Mouse (Mus musculus): ENCODE results near the gene Foxa3. TPM values are rescaled to one million over a fixed set of nuclear protein-coding genes. Genes with fewer than 3 reads are reported as not detected.

The Foxa3 gene
- total RNA-seq, 2 experiments from 2014 or later: not detected

DNA sequence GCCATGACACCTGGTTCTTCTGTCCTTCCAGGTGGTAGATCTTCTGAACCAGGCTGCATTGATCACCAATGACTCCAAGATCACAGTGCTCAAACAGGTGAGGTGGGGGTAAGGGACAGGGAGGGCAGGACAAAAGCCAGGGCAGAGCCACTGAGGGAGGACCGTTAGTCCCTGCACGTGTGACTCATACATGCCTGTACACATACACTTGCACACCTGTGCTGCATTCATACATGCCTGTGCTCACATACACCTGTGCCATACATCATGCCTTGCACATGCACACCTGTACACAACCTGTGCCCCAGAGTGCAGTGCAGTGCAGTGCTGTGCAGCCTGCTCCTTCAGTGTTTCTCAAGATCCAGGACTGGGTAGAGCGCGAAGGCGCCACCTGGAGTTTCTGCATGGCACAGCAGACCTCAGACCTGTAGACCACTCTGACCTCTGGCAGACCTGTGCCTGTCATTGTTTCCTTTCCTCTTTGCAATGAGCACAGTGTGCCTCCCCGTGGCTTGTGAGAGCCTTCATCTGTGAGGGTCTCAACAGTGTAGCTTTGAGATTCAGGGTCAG, 5.8 kb upstream of the Foxa3 start:
- intact Hi-C loops (cut with DNase I): no loop called here
- peak; percentile 43 to 60 for DNase-seq

DNA sequence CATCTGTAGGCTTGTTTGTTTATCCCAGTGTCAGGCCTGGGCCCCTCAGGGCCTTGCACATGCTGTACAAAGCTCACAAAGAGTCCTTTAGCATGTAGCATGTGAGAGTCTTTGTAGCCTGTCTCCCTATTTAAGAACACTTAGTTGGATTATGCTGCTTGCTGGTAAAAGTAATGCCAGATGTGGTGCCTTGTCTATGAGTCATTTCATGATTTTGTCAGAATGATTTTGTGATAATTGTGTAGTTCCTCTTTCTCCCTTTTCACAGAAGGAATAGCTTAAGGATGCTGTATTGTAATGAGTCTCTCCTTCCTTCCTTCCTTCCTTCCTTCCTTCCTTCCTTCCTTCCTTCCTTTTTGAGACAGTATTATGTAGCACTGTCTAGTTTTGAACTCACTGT, 4.7 kb upstream of the Foxa3 start:
- intact Hi-C loops (cut with DNase I): no loop called here
- DNase-seq: no peak

DNA sequence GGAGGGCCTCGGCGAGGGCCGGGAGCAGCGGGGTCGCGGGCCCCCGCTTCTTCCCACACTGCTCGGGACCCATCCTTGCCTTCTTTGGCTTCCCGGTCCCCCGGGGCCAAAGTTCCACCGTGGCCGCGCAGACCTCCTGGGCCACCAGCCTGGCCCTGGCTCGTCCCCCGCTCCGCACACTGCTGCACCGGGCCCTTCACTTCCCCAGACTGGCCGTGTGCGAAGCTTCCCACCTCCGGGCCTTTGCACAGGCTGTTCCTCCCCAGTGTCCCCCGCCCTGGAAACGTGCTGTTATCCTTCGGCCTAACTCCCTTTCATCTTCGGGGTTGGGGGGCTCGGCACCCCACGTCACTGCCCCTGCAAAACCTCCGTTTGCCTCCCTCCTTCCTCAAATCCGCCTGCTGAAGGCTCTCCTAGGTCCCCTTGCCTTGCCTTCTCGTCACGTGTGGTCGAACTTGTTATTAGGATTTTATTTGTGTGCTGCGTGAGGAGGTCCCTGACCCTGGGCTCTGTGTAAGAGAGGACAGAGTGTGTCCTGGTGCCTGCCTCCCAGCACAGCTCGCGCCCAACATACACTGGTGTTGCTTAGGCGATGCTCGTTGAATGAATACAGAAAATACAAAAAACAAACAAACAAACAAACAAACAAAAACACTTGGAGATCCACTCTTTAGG, 1.4 kb upstream of the Foxa3 start:
- intact Hi-C loops (cut with DNase I): loop anchor here (2.0 kb wide), 1 partner anchor 94 kb away; the partner anchor contains the start of genes Fbxo46 and Gm4969

DNA sequence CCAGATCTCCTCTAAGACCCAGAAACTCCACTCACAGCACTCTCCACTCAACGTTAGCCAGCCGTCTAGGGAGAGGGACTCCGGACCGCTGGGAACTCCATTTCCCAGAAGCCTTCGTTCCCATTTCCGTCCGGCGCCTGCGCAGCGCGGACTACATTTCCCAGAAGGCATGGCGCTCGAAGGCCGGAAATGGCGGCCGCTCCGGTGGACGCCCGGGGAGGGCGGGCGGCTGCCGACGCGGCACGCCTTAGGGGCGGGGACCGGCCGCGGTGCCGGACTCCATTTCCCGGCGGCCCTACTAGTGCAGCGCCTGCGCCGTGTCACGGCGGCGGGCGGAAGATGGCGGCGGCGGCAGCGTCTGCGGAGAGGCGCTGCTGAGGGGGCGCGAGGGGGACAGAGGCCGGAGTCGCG, 763 bp upstream of the Foxa3 start, which contains the start of gene Sympk:
Gene Sympk, plus strand, starts transcription at position 282 of the 411 bp plus-strand sequence.
- intact Hi-C loops (cut with DNase I): loop anchor here (2.0 kb wide), 1 partner anchor 95 kb away; the partner anchor contains the start of genes Fbxo46 and Gm4969
- DNase-seq: peak; percentile 93

More for the DNA sequence above, 1.4 kb upstream of the Foxa3 start:
- peak in 1 of 2 experiments; percentile 23 for DNase-seq

DNA sequence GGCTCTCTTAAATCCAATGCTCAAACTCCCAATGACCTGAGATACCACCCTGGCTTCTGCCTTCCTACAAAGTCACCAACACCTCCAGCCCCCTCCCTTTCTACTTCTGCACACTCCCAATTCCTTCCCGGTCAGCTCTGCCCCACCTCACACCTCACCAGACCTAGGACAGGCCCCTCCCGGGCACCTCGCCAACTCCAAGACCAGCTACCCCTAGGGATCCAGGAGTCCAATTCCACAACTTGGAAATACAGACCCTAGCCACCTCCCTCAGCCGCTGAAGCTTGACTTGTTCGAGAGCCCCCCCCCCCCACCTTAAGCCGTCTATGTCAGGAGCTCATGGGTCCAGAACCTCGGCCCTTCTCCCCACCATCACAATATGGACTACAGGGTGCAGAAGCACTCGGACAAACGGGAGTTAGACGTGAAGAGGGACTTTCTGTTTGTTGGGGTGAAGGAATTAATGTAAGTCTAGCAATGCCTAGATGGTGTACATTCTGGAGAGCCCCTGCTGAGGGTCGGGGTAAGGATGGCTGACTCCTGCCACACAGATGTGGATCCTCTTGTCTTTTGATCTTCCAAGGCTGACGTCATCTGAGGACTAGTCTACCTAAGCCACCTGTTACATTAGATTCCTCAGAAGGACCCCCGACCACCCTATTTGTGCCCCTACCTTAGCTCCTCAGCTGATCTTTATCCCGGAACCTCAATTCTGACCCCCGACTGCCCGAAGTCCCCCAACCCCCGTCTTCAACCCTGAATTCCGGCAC, 964 bp downstream of the Foxa3 start:
- no peak for DNase-seq
- intact Hi-C loops (cut with DNase I): loop anchor here (2.0 kb wide), 1 partner anchor 16 kb away; no protein-coding TSS in a partner anchor

DNA sequence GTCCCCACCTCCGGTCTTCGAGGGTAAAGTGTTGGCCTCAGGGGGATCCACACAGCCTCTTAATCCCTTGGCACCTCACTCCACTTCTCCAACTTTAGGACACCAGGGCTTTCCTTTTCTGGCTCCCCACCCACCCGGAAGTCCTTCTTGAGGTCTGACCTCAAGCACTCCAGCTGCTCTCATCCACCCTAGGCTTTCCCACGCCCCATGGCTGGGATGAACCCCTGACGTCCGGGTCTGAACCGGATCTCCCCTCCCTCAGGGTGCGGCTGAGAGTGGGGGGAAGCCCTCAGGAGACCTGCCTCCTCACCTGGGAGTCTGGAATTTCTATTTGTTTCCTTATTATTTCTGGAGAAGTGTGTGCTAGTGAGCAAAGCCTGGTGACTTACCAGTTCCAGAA, 2.3 kb downstream of the Foxa3 start:
- intact Hi-C loops (cut with DNase I): no loop called here
- no peak for DNase-seq

DNA sequence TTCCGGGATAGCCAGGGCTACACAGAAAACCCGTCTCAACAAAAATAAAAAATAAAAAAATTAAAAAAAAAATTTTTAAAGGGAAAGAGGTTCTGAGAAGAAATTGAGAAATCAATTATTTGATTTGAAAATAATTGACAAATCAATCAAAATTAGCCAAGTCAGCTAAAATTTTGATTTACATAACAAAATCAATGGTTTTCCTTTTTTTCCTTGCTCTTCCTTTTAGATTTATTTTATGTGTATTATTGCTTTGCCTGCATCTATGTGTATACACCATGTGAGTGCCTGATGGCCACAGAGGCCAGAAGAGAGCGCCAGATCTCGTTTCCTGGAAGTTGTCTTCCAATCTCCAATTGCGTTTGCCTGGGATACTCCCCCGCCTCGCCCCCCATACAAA, 5.4 kb downstream of the Foxa3 start:
- no peak for DNase-seq
- intact Hi-C loops (cut with DNase I): no loop called here

DNA sequence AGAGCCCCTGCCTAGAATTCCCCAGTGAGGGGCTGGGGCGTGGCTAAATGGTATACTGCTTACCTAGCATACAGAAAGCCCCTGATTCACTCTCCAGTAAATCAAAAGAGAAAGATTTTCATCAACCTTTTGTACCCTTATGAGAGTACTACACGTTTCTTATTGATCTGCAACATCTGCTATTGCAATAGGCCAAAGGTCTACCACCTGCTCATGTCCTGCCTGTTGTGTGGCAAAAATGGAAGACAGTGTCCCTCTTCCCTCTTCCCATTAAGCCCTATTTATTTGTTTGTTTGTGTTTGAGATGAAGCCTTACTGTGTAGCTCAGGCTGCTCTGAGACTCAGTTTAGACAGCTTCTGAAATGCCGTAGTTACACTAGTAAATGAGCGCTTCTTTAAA, 7.3 kb downstream of the Foxa3 start:
- intact Hi-C loops (cut with DNase I): no loop called here
- DNase-seq: no peak

DNA sequence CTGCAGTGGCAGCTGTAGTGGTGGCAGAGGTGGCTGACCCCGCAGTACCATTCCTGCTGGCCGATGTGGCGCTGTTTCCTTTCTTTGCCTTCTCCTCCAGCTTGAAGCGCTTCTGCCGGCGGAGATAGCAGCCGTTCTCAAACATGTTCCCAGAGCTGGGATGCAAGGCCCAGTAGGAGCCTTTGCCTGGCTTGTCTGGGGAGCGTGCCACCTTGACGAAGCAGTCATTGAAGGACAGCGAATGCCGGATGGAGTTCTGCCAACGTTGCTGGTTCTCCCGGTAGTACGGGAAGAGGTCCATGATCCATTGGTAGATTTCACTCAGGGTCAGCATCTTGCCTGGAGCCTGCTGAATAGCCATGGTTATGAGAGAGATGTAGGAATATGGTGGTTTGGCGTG, 8.9 kb downstream of the Foxa3 start:
- intact Hi-C loops (cut with DNase I): no loop called here
- no peak for DNase-seq

DNA sequence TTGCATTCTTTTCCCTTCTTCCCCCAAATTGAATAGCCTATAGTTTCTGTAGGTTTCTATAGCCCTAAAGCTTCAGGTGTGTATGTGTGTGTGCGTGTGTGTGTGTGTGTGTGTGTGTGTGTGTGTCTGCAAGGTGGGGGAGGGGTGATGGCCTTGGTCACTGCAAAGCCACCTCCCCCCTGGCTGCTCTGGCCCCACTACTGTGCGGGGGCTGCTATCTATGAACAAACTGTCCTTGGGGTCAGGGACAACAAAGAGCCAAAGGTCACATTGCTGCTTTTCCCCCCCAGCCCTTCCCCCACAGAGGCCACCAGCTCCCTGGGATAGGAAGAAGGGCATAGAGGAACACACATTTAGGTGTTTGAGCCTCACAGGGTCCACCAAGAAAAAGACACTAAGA, 10.5 kb downstream of the Foxa3 start:
- no peak for DNase-seq
- intact Hi-C loops (cut with DNase I): no loop called here

DNA sequence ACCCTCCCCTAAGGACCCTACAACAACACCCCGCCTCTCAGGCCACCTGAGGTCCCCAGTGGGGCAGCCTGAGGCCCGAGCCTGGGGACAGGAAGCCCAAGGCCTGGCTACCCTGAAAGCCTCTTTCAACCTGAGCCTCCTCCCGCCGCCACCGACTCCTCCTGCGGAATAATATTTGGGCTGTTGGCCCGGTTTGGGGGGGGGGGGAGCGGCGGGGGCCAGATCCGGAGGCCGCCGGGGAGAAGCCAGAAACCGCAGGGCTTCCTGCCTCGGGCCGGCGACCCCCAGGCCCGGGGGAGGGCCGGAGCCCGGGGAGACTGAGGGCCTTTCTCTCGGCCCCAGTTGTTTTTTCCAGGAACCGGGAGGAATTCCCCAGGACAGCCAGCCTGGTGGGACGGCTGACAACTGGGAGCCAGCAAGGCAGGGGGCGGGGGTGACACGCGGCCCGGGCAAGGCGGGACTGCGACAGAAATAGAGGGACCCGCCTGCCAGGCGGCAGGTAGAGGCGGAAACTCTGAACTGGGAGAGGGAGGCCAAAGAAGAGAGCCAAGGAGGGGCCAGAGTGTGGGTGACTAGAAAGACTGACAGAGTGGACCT, 11.2 kb downstream of the Foxa3 start:
- intact Hi-C loops (cut with DNase I): no loop called here
- peak; percentile 44 to 63 for DNase-seq

DNA sequence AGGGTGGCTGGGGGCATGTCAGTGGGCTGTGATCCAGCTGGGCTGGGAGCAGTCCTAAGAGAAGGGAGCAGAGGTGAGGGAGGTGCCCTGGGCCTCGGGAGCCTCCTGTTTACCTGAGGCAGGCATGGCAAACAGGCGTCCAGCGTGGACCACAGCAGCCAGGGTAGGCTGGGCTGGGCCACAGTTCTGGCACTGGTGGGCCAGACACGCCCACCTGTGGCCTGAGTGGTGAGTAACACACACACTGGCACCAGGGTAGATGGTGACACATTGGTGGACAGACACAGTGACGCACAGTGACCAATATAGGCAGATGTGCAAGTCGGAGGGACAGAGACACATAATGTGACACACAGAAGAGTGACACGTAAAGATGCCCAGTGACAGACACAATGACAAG, 12.8 kb downstream of the Foxa3 start:
- intact Hi-C loops (cut with DNase I): no loop called here
- DNase-seq: no peak

DNA sequence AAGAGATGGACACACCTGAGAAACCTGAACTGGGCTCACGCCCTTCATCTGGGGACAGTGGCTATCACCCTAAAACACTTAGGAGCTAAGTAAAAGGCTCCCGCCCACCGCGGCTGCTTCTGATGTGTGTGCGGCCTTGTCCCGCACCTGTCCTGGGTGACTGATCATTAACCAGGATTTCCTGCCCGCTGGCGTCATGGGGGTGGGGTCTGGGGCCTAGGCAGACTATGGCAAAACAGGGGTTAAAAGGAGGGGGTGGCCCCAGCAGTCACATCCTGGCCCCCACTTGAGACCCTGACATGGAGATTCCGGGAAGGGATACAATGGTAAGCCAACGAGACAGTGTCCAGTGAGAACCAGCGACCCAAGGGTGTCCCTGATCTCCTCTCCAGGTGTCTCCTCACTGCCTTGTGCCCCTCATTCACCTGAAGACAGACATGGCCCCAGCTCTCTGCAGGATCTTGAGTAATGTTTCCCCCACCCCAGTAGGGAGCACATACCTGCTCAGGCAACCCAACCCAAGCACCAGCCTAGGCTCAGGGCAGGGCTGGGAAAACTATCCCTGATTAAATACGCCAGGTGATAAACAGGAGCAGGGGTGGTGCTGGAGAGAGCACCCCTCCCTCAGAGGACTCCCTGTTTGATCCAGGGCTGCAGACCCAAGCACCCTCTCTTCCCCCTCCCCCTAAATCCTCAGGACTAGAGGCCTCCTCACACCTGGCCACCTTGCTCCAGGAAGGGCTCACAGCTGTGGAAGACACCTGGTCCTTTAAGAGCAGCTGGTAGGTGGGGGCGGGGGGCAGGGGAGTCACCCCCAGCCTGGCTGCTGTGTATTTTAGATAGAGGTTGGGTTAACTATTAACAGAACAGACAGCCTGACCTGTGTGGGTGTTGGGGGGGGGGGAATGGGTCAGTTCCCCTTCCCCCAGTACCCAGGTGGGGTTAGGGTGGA, 16.0 kb downstream of the Foxa3 start:
- no peak for DNase-seq
- intact Hi-C loops (cut with DNase I): loop anchor here (2.0 to 10.0 kb wide), 2 partner anchors 15 to 113 kb away; partner anchors contain the start of gene Foxa3

DNA sequence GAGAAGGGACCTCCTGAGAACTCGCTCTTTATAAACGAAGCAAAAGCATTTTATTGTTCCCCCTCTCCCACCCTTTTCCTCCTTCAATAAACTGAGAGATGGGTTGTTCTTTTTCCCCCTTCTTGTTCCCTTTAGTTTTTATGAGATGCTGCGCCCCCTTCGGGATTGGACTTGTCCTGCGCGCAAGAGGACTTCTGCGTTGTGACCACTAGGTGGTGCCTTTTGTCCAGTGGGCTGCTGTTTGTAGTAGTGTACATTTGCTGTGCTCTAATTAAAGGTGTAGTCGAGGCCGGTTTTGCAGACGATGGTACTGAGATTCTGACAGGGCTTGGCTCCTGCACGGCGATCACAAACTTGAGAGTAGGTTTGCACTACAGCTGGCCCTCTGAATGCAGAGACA, 16.9 kb downstream of the Foxa3 start:
- intact Hi-C loops (cut with DNase I): loop anchor here (2.0 to 10.0 kb wide), 2 partner anchors 16 to 112 kb away; partner anchors contain the start of gene Foxa3
- DNase-seq: peak; percentile 80 to 84

DNA sequence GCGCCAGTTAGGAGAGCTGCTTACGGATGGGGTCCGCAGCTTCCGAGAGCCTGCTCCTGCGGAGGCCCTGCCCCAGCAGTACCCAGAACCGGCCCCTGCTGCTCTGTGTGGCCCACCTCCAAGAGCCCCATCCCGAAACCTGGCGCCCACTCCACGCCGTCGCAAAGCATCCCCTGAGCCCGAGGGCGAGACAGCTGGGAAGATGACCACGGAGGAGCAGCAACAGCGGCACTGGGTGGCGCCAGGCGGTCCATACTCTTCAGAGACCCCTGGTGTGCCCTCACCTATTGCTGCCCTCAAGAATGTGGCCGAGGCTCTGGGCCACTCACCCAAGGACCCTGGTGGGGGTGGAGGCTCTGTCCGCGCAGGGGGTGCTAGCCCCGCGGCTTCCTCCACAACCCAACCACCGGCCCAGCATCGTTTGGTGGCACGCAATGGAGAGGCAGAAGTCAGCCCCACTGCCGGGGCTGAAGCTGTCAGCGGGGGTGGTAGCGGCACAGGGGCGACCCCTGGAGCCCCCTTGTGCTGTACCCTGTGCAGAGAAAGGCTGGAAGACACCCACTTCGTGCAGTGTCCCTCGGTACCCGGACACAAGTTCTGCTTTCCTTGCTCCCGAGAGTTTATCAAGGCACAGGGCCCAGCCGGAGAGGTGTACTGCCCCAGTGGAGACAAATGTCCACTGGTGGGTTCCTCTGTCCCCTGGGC, 17.8 kb downstream of the Foxa3 start:
- no peak for DNase-seq
- intact Hi-C loops (cut with DNase I): loop anchor here (2.0 to 10.0 kb wide), 2 partner anchors 17 to 111 kb away; partner anchors contain the start of gene Foxa3

DNA sequence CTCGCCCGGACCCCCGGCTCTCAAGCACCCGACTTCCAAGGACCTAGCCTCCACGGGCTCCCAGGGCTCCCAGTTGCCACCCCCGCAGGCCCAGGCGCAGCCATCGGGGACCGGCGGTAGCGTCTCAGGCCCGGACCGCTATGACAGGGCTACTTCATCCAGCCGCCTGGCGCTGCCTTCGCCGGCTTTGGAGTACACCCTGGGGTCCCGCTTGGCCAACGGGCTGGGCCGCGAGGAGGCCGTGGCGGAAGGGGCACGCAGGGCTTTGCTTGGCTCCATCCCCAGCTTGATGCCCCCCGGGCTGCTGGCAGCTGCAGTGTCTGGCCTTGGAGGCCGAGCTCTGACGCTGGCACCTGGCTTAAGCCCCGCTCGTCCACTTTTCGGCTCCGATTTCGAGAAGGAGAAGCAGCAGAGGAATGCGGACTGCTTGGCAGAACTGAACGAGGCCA, 18.7 kb downstream of the Foxa3 start:
- DNase-seq: peak in 1 of 2 experiments; percentile 18
- intact Hi-C loops (cut with DNase I): loop anchor here (10.0 kb wide), 1 partner anchor 110 kb away; no protein-coding TSS in a partner anchor

DNA sequence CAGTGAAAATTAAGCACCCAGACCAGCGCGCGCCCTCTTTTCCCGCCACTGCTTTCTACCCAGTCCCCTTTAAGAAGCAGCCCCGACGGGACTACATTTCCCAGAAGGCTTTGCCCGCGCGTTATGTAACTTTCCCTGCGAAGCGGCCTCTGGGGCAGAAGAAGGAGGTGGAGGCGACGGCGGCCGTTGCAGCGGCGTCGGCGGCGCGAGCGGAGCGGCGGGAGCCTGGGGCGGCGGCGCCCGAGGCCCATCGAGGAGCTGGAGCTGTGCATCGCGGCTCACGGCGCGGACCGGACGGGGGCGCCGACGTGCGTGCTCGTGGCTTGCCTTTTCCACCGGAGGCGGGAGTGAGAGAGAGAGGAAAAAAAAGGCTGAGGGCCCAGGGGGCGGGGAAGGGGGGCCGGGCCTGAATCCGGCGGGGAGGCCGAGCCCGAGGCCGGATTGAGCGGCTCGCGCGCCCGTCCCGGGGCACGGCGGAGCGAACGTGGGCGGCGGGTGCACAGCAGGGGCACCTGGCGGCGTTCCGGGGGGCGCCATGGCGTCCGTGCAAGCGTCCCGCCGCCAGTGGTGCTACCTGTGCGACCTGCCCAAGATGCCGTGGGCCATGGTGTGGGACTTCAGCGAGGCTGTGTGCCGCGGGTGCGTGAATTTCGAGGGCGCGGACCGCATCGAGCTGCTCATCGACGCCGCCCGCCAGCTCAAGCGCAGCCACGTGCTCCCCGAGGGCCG, 19.3 kb downstream of the Foxa3 start, which contains the start of gene Irf2bp1:
Gene Irf2bp1, plus strand, starts transcription at position 143 of the 729 bp plus-strand sequence.
- intact Hi-C loops (cut with DNase I): loop anchor here (10.0 kb wide), 1 partner anchor 109 kb away; no protein-coding TSS in a partner anchor
- DNase-seq: peak; percentile 93 to 96
